Mouse (Mus musculus): ENCODE data around the gene Olfr656. TPM values are rescaled to one million over a fixed set of nuclear protein-coding genes. Genes with fewer than 3 reads are reported as not detected.

Gene Olfr656
- polyA plus RNA-seq, 1 experiment from 2014 or later = not detected

Other genes starting within 250 kb of the Olfr656 start
- not detected in 2 replicates for gene Trim30b, start 244.1 kb upstream of the Olfr656 start, polyA plus RNA-seq (2015; fragmentation: Nextera tagmentation; extraction: Ambion mirVana)
- gene Trim30c, start 213.1 kb upstream of the Olfr656 start, polyA plus RNA-seq (2015; fragmentation: Nextera tagmentation; extraction: Ambion mirVana) = not detected in 2 replicates
- gene Trim30a, start 148.8 kb upstream of the Olfr656 start, polyA plus RNA-seq (2015; fragmentation: Nextera tagmentation; extraction: Ambion mirVana) = 0.45 and 0.78 TPM in 2 replicates
- gene Trim30d, start 106.1 kb upstream of the Olfr656 start, polyA plus RNA-seq (2015; fragmentation: Nextera tagmentation; extraction: Ambion mirVana) = 0.09 TPM in 1 of 2 replicates, not detected in the other
- gene Olfr651, start 63.8 kb upstream of the Olfr656 start, polyA plus RNA-seq (2015; fragmentation: Nextera tagmentation; extraction: Ambion mirVana) = not detected in 2 replicates
- 0.03 TPM in 1 of 2 replicates, not detected in the other for gene Olfr652, start 53.1 kb upstream of the Olfr656 start, polyA plus RNA-seq (2015; fragmentation: Nextera tagmentation; extraction: Ambion mirVana)
- not detected in 2 replicates for gene Olfr653, start 36.6 kb upstream of the Olfr656 start, polyA plus RNA-seq (2015; fragmentation: Nextera tagmentation; extraction: Ambion mirVana)
- not detected in 2 replicates for gene Olfr654, start 26.9 kb upstream of the Olfr656 start, polyA plus RNA-seq (2015; fragmentation: Nextera tagmentation; extraction: Ambion mirVana)
- not detected in 2 replicates for gene Olfr655, start 12.2 kb upstream of the Olfr656 start, polyA plus RNA-seq (2015; fragmentation: Nextera tagmentation; extraction: Ambion mirVana)
- not detected in 2 replicates for gene Olfr657, start 10.8 kb downstream of the Olfr656 start, polyA plus RNA-seq (2015; fragmentation: Nextera tagmentation; extraction: Ambion mirVana)
- gene Olfr658, start 33.4 kb downstream of the Olfr656 start, polyA plus RNA-seq (2015; fragmentation: Nextera tagmentation; extraction: Ambion mirVana) = 0.06 and 0.10 TPM in 2 replicates
- gene Olfr659, start 52.8 kb downstream of the Olfr656 start, polyA plus RNA-seq (2015; fragmentation: Nextera tagmentation; extraction: Ambion mirVana) = not detected in 2 replicates
- not detected in 2 replicates for gene Olfr661, start 72.5 kb downstream of the Olfr656 start, polyA plus RNA-seq (2015; fragmentation: Nextera tagmentation; extraction: Ambion mirVana)
- gene Usp17le, start 163.5 kb downstream of the Olfr656 start, polyA plus RNA-seq (2015; fragmentation: Nextera tagmentation; extraction: Ambion mirVana) = not detected in 2 replicates
- not detected in 2 replicates for gene Usp17lb, start 228.6 kb downstream of the Olfr656 start, polyA plus RNA-seq (2015; fragmentation: Nextera tagmentation; extraction: Ambion mirVana)
- gene Usp17la, start 243.1 kb downstream of the Olfr656 start, polyA plus RNA-seq (2015; fragmentation: Nextera tagmentation; extraction: Ambion mirVana) = not detected in 2 replicates

All from forebrain, embryonic 13.5 days (tissue).